Mouse (Mus musculus) liver, embryonic 11.5 days (tissue): ENCODE data around the gene Uhrf2. TPM values are rescaled to one million over a fixed set of nuclear protein-coding genes. Genes with fewer than 3 reads are reported as not detected.

Source experiments
- ATAC-seq: fragments of 200-750 bp; cut with Nextera tagmentation; replicated peaks from 2 replicates; pipeline ENCODE4 v1.8.0; 2017; ENCODE audit warnings: moderate number of reproducible peaks, mild to moderate bottlenecking, moderate TSS enrichment, moderate library complexity; ENCODE audit not compliant: low FRiP score
- DNase-seq: peaks from one replicate; pipeline ENCODE4 v3.0.0-alpha.2; 2017; ENCODE audit warnings: low spot score
- H3K27ac ChIP-seq: fragments of 300-500 bp; sonication (generic); 2 replicates; pipeline ENCODE4 v1.5.1; 2014; ENCODE audit warnings: mild to moderate bottlenecking, low read depth, low read length, control low read depth
- H3K27me3 ChIP-seq: fragments of 300-500 bp; sonication (generic); replicated peaks from 2 replicates; pipeline ENCODE4 v1.6.1; 2014; ENCODE audit warnings: low read length, mixed read lengths; ENCODE audit not compliant: control insufficient read depth, insufficient read depth
- H3K36me3 ChIP-seq: fragments of 300-500 bp; sonication (generic); 2 replicates; pipeline ENCODE4 v1.6.1; 2014; ENCODE audit warnings: mild to moderate bottlenecking, low read length, moderate library complexity, mixed read lengths; ENCODE audit not compliant: control insufficient read depth, insufficient read depth
- H3K4me1 ChIP-seq: fragments of 300-500 bp; sonication (generic); replicated peaks from 2 replicates; pipeline ENCODE4 v1.6.1; 2014; ENCODE audit warnings: low read length, mixed read lengths; ENCODE audit not compliant: control insufficient read depth, insufficient read depth
- H3K4me2 ChIP-seq: fragments of 300-500 bp; sonication (generic); 2 replicates; pipeline ENCODE4 v1.6.1; 2014; ENCODE audit warnings: mild to moderate bottlenecking, control low read depth, moderate library complexity
- H3K4me3 ChIP-seq: fragments of 300-500 bp; sonication (generic); 2 replicates; pipeline ENCODE4 v1.5.1; 2014; ENCODE audit warnings: low read depth, low read length, control low read depth
- H3K9ac ChIP-seq: fragments of 300-500 bp; sonication (generic); 2 replicates; pipeline ENCODE4 v1.6.1; 2014; ENCODE audit warnings: low read depth, low read length, control low read depth
- H3K9me3 ChIP-seq: fragments of 300-500 bp; sonication (generic); 2 replicates; pipeline ENCODE4 v1.6.1; 2016; ENCODE audit warnings: low read length, inconsistent platforms, mixed read lengths; ENCODE audit not compliant: control insufficient read depth
- WGBS: fragments of 180-500 bp; shearing (Covaris S2); extraction: QIAGEN DNeasy Blood & Tissue Kit; methylation state at CpG from one replicate; pipeline ENCODE4 v1.1.7; 2014; 5-methylcytosine and 5-hydroxymethylcytosine counted together
- polyA plus RNA-seq: library from polyadenylated mRNA; unstranded; fragments of >200 nt; fragmentation: Nextera tagmentation; extraction: Ambion mirVana; gene quantifications from 2 replicates; pipeline ENCODE4 v1.2.1, GENCODE M21; 2014

Uhrf2 gene
- polyA plus RNA-seq, 1 experiment from 2014 or later: 65.9 TPM

DNA sequence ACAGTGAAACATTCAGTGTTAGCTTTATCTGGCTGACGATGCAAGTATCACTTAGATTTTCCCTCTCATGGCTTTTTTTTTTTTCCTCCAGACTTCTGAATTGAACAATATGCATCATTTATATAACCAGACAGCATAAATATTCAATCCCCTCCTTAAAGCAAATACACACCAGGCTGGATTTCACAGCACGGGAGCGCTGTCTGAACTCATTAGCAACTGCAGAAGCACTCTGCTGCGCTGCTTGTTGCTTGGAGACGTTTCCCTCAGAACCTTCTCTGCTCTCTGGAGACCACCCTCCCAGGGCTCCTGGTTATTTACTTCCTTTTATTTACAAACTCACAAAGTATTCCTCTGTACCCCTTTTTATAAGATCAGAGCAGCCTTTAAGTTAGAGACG, 78.8 kb downstream of the Uhrf2 start:
- DNase-seq (no peak), ATAC-seq (no peak)
- Histone ChIP-seq H3K36me3 (no peaks in the 10 kb centered on the region), H3K4me2 (no peak overlapping the region), H3K9ac (no peak overlapping the region), H3K27ac (no peak overlapping the region), H3K27me3 (no peaks in the 10 kb centered on the region), H3K4me1 (no peaks in the 10 kb centered on the region; the same call in 1 of the 2 replicates), H3K4me3 (no peak overlapping the region), H3K9me3 (no peaks in the 10 kb centered on the region)
- WGBS: 82% methylated on average over 6 of the region's 6 CpGs

DNA sequence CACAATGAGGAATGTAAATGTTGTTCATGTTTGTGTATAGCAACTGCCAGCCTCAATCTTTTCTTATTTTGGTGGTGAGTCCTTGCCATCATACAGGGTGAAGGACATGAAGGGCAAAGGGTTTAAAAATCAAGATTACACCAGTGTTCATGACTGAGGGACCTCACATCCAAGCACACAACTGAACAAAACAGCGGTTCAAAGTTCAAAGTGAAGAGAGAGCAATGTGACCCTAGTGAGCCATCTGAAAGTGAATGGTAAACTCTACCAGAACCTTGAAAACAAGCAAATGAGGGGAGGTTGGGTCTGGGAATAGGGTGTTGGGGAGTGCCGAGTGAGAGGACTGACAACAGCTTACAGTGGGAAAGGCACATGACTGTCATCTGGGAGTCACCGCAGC, 81.1 kb downstream of the Uhrf2 start:
- ATAC-seq: no peak
- WGBS: 89% methylated on average over 3 of the region's 3 CpGs
- Histone ChIP-seq H3K36me3 (no peaks in the 10 kb centered on the region), H3K27me3 (no peaks in the 10 kb centered on the region), H3K4me3 (no peak overlapping the region), H3K27ac (no peak overlapping the region), H3K4me1 (no peaks in the 10 kb centered on the region; the same call in 1 of the 2 replicates), H3K4me2 (no peak overlapping the region), H3K9ac (no peak overlapping the region), H3K9me3 (no peaks in the 10 kb centered on the region)
- DNase-seq: no peak

DNA sequence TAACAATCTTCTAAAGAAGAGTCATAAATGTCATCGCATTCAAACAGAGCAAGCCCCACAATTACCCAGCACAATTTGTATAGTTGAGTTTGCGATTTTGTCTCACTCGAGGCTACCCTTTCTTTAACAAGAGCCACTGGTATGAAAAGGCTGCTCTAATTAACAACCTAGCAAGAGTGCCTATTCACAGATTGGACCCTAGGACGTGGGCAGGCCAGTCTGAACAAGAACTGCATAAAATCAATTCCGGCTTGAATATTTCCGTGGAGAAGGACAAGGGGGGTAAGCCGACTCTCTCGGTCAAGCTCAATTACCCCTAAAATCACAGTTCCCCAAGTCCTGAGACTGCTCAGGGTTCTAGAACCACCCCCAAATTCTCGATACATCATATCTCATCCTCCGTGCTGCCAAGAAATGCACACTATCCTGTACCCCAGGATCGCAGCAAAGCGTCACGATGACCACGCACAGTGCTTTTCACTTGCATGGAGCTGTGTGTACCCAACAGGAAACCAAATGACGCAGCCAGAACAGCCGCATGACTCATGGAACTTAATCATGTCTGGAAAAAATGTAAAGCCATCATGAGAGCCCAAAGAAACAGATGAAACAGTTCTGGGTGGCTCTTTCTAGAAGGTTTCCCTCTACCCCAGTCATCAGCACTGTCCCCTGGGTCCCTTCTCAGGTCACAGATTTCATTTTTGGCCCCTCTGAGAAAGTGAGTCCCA, 82.8 kb downstream of the Uhrf2 start:
- no peaks in the 10 kb centered on the region; the same call in none of the 2 replicates for H3K4me1 ChIP-seq

DNA sequence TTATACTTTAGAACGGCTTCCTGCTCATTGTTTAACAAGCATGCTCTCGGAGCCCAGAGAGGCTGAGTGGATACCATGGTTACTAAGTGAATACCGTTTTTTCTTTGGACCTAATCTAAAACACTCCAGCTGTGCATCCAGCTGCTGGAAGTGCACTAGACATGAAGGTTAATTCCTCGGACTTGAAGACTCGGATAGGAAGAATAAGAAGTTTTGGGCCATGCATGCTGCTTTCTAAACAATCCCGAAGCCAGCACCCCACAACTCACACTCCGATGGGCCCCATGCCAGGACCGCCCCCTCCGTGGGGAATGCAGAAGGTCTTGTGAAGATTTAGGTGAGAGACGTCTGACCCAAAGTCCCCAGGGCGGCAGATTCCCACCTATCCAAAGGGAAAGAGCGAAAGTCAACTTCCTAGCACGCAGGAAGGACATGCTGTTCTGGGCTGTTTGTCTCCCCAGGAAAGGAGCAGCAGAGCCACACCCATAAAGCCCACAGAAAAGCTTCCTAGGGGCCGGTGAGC, 84.7 kb downstream of the Uhrf2 start:
- H3K4me3 ChIP-seq: no peak overlapping the region
- H3K27me3 ChIP-seq: no peaks in the 10 kb centered on the region
- no peak overlapping the region for H3K9ac ChIP-seq
- no peak for DNase-seq
- no peak overlapping the region for H3K4me2 ChIP-seq
- H3K27ac ChIP-seq: no peak overlapping the region
- no peaks in the 10 kb centered on the region for H3K36me3 ChIP-seq
- ATAC-seq: no peak
- no peaks in the 10 kb centered on the region for H3K9me3 ChIP-seq
- 66% methylated on average over 14 of the region's 14 CpGs for WGBS
- H3K4me1 ChIP-seq: no peaks in the 10 kb centered on the region; the same call in none of the 2 replicates

More for the DNA sequence above, 82.8 kb downstream of the Uhrf2 start:
- WGBS: 89% methylated on average over 16 of the region's 16 CpGs
- Histone ChIP-seq H3K27me3 (no peaks in the 10 kb centered on the region), H3K4me2 (no peak overlapping the region), H3K9ac (no peak overlapping the region), H3K36me3 (no peaks in the 10 kb centered on the region), H3K9me3 (no peaks in the 10 kb centered on the region), H3K27ac (no peak overlapping the region), H3K4me3 (no peak overlapping the region)
- DNase-seq: no peak
- no peak for ATAC-seq

DNA sequence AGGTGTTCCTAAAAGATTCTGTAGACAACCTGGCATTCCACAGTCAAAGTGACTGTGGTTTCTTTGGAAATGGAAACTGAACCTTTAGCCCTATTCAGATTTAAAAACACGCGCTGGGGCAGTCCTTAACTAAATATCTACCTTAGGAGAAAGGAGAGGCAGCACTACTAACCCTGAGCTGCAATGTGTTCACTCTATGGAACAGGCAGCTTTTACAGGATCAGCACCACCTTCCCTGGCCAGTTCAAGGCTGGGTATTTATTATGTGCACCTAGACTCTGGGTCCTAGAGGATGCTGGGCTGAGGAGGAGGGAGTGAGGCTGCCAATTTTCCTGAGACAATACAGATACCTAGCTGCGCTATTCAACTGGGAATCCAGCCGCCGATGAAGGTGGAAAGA, 85.3 kb downstream of the Uhrf2 start:
- H3K4me1 ChIP-seq: no peaks in the 10 kb centered on the region; the same call in none of the 2 replicates
- no peak overlapping the region for H3K9ac ChIP-seq
- no peaks in the 10 kb centered on the region for H3K27me3 ChIP-seq
- WGBS: 87% methylated on average over 5 of the region's 5 CpGs
- no peaks in the 10 kb centered on the region for H3K9me3 ChIP-seq
- no peak overlapping the region for H3K4me2 ChIP-seq
- no peak overlapping the region for H3K4me3 ChIP-seq
- H3K27ac ChIP-seq: no peak overlapping the region
- no peak for DNase-seq
- no peaks in the 10 kb centered on the region for H3K36me3 ChIP-seq
- no peak for ATAC-seq

DNA sequence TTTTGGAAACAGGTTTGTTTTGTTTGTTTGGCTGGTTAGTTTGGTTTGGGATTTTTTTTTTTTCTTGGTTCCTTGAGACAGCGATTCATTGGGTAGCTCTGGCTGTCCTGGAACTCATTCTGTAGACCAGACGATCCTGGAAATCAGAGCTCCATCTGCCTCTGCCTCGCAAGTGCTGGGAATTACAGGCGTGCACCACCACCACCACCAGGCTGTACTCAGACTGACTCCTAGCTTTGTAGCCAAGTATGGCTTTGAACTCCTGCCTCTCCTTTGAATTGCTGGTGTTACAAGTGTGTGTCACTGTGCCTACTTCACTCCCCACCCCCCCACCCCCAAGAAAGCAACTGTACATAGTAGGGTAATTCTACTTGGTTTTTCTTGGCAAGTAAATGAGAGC, 86.9 kb downstream of the Uhrf2 start:
- Histone ChIP-seq H3K27ac (no peak overlapping the region), H3K36me3 (no peaks in the 10 kb centered on the region), H3K9me3 (no peaks in the 10 kb centered on the region), H3K4me3 (no peak overlapping the region), H3K4me2 (no peak overlapping the region), H3K27me3 (no peaks in the 10 kb centered on the region), H3K4me1 (no peaks in the 10 kb centered on the region; the same call in none of the 2 replicates), H3K9ac (no peak overlapping the region)
- ATAC-seq (no peak), DNase-seq (no peak)
- WGBS: 76% methylated on average over 4 of the region's 4 CpGs

DNA sequence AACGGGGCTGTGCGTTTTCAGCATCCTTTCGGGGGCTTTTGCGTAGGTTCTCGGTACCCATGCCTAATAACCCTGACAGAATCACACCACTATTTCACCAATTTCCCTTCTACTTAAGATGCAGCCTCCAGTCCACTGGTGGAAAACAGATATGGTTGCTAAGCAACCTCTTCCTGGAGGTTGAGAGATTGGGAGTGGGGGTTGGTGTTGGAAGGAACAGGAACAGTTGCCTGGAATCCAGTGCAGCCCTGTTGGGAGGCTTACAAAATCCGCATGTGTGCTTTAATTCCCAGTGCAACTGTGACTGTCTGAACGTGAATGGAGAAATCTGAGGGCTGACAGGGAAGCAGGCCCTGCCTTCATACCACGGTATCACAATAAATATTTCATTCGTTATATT, 87.5 kb downstream of the Uhrf2 start:
- no peaks in the 10 kb centered on the region for H3K36me3 ChIP-seq
- 64% methylated on average over 9 of the region's 9 CpGs for WGBS
- no peak overlapping the region for H3K4me2 ChIP-seq
- no peak overlapping the region for H3K9ac ChIP-seq
- no peak for DNase-seq
- no peaks in the 10 kb centered on the region; the same call in none of the 2 replicates for H3K4me1 ChIP-seq
- no peak for ATAC-seq
- no peak overlapping the region for H3K27ac ChIP-seq
- no peaks in the 10 kb centered on the region for H3K27me3 ChIP-seq
- no peak overlapping the region for H3K4me3 ChIP-seq
- H3K9me3 ChIP-seq: no peaks in the 10 kb centered on the region

DNA sequence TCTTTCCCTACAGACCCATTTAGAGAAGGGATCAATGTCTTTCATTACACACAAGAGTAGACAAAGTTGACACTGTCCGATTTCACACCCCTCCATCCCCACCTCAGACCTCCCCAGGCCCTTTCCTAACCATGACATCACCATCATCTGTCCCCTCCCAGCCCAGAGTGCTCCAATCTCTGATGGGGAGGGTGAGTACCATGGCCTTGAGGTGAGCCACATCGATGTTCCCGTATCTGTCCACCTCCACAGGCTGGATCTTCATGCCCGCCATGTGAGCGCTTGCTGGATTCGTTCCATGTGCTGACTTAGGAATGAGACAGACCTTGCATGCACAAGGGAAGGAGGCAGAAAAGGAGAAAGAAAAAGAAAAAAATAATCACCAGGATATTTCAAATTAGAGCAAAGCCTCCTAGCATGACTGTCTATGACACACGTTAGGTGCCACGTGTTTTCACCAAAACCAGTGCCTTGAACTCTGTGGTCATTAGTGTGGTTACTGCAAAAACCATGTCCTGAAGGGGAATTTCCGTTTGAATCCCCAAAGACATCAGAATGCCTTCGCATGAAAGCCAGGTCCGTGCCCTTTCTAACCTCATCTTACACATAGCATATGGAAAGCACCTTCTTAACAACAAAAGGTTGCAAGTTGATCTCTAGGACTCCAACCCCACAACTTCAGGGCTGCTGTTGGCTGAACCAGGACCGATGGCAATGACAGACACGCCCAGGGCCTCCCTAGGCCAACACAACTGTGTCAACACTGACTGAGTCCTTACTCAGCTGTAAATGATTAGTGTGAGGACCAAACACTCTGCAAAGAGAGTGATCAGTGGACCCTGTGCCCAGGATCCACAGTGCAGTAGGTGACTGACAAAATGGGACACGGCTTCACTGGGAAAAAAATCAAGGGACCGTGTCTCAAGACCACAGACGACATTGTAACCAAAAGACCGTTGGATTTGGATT, 88.3 kb downstream of the Uhrf2 start:
- Histone ChIP-seq H3K4me3 (no peak overlapping the region), H3K27ac (no peak overlapping the region), H3K4me1 (no peaks in the 10 kb centered on the region; the same call in none of the 2 replicates), H3K9ac (no peak overlapping the region), H3K4me2 (no peak overlapping the region), H3K27me3 (no peaks in the 10 kb centered on the region), H3K36me3 (no peaks in the 10 kb centered on the region), H3K9me3 (no peaks in the 10 kb centered on the region)
- 82% methylated on average over 17 of the region's 17 CpGs for WGBS
- DNase-seq: no peak
- peak; percentile 67 for ATAC-seq
